Mouse (Mus musculus) heart, embryonic 14.5 days (tissue): Measurements from ENCODE around the gene Rnf215. TPM values are rescaled to one million over a fixed set of nuclear protein-coding genes. Genes with fewer than 3 reads are reported as not detected.
A peak's percentile ranks its signal among the peaks of the same experiment; 100 is the strongest.

Experiments
- ATAC-seq: fragments of 200-750 bp; cut with Nextera tagmentation; 2 replicates; pipeline ENCODE4 v1.8.0; 2017; ENCODE audit warnings: low read depth, moderate TSS enrichment; ENCODE audit not compliant: insufficient number of reproducible peaks, insufficient read depth, low FRiP score
- H3K27ac ChIP-seq, 2 experiments: fragments of 200-500 bp in 1 of 2; fragments of 300-500 bp in 1 of 2; sonication (generic) in 1 of 2; replicated peaks in 1 of 2; 2 replicates each; pipeline ENCODE4 v1.5.1; 2012 to 2014; ENCODE audit warnings: low read depth in 2 of 2, low read length in 2 of 2, control low read depth in 1 of 2, mild to moderate bottlenecking in 1 of 2, mixed read lengths in 1 of 2; ENCODE audit not compliant: control insufficient read depth in 1 of 2, insufficient read depth in 1 of 2
- H3K27me3 ChIP-seq: fragments of 300-500 bp; sonication (generic); 2 replicates; pipeline ENCODE4 v1.6.1; 2014; ENCODE audit warnings: mild to moderate bottlenecking, low read length, control low read depth; ENCODE audit not compliant: control insufficient read depth, insufficient read depth
- H3K36me3 ChIP-seq: fragments of 300-500 bp; sonication (generic); 2 replicates; pipeline ENCODE4 v1.6.1; 2014; ENCODE audit warnings: mild to moderate bottlenecking, control low read depth, low read length, mixed read lengths; ENCODE audit not compliant: control insufficient read depth, insufficient read depth
- H3K4me1 ChIP-seq, 2 experiments: fragments of 200-500 bp in 1 of 2; fragments of 300-500 bp in 1 of 2; sonication (generic) in 1 of 2; 2 replicates each; pipeline ENCODE4 v1.6.1; 2012 to 2014; ENCODE audit warnings: low read length in 2 of 2, control low read depth in 1 of 2, mixed read lengths in 1 of 2; ENCODE audit not compliant: control insufficient read depth in 2 of 2, insufficient read depth in 2 of 2
- H3K4me2 ChIP-seq: fragments of 300-500 bp; sonication (generic); 2 replicates; pipeline ENCODE4 v1.6.1; 2014; ENCODE audit warnings: mild to moderate bottlenecking, low read length
- H3K4me3 ChIP-seq, 2 experiments: fragments of 200-500 bp in 1 of 2; fragments of 300-500 bp in 1 of 2; sonication (generic) in 1 of 2; 2 replicates each; pipeline ENCODE4 v1.5.1; 2012 to 2014; ENCODE audit warnings: low read length in 2 of 2, mild to moderate bottlenecking in 2 of 2, control low read depth in 1 of 2, low read depth in 1 of 2, moderate library complexity in 1 of 2; ENCODE audit not compliant: control insufficient read depth in 1 of 2, insufficient read depth in 1 of 2
- H3K9ac ChIP-seq: fragments of 300-500 bp; sonication (generic); 2 replicates; pipeline ENCODE4 v1.6.1; 2014; ENCODE audit warnings: mild to moderate bottlenecking, low read length
- H3K9me3 ChIP-seq: fragments of 300-500 bp; sonication (generic); 2 replicates; pipeline ENCODE4 v1.6.1; 2016; ENCODE audit warnings: low read length, control low read depth; ENCODE audit not compliant: control insufficient read depth
- WGBS: fragments of 180-500 bp; shearing (Covaris S2); extraction: QIAGEN DNeasy Blood & Tissue Kit; methylation state at CpG from one replicate; pipeline ENCODE4 v1.1.7; 2014; 5-methylcytosine and 5-hydroxymethylcytosine counted together
- polyA plus RNA-seq: library from polyadenylated mRNA; unstranded; fragments of >200 nt; fragmentation: Nextera tagmentation; extraction: Ambion mirVana; gene quantifications from 2 replicates; pipeline ENCODE4 v1.2.1, GENCODE M21; 2014

The Rnf215 gene
- polyA plus RNA-seq, 1 experiment from 2014 or later: 20.6 TPM

DNA sequence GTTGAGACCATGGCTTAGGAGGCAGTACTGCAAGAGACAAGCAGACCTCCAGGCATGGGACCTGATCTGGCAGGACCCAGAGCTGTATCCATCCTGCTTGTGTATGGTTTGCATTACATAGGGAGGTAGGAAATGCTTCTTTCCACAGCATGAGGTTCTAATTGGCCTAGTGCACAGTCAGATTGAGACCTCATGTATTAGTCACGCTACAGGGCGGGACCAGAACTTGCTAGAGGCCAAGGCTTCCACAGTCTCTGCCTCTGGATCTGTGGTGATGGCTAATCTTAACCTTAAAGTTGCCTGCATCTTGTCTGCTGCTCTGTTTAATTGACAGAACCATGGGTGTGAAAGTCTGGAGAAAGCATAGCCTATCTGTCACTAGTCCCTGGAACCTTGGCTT is 29.7 kb downstream of the Rnf215 start:
- Histone ChIP-seq H3K9ac (no peak overlapping the region), H3K4me3 (no peak overlapping the region), H3K4me1 (peaks cover 0 to 30% of the 10 kb centered on the region in 2 experiments; a peak in 2 of 4 replicates), H3K27me3 (no peaks in the 10 kb centered on the region), H3K36me3 (peaks cover 86% of the 10 kb centered on the region), H3K4me2 (no peak overlapping the region), H3K9me3 (no peaks in the 10 kb centered on the region), H3K27ac (no peak overlapping the region)
- no peak for ATAC-seq
- WGBS: 87% methylated on average over 2 of the region's 2 CpGs

DNA sequence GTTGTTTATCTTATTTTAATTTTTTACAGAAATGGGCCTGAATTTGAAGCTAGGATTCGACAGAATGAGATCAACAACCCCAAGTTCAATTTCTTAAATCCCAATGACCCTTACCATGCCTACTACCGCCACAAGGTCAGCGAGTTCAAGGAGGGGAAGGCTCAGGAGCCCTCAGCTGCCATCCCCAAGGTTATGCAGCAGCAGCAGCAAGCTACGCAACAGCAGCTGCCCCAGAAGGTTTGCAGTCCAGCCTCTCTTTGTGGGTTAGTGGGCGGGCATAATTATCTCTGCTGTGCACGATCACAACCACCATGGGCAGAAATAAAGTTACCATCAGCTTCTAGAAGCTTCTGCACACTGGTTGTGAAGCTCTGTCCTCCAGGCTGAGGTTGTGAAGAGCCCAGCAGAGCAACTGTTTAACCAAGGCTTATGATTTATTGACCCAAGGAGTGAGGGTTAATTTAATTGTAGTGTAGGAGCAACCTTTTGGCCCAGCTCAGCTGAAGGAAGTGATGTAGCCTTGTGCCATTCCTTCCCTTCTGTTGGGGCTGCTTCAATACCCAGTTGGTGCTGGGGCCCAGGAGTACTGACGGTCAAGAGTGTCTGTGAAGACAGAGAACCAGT is 31.6 kb downstream of the Rnf215 start:
- no peak overlapping the region for H3K4me2 ChIP-seq
- no peaks in the 10 kb centered on the region for H3K27me3 ChIP-seq
- no peak overlapping the region for H3K4me3 ChIP-seq
- peaks cover 100% of the 10 kb centered on the region for H3K36me3 ChIP-seq
- no peak for ATAC-seq
- no peak overlapping the region for H3K27ac ChIP-seq
- H3K9me3 ChIP-seq: no peaks in the 10 kb centered on the region
- 92% methylated on average over 7 of the region's 7 CpGs for WGBS
- no peak overlapping the region for H3K9ac ChIP-seq
- peaks cover 0 to 19% of the 10 kb centered on the region in 2 experiments; a peak in 2 of 4 replicates for H3K4me1 ChIP-seq

DNA sequence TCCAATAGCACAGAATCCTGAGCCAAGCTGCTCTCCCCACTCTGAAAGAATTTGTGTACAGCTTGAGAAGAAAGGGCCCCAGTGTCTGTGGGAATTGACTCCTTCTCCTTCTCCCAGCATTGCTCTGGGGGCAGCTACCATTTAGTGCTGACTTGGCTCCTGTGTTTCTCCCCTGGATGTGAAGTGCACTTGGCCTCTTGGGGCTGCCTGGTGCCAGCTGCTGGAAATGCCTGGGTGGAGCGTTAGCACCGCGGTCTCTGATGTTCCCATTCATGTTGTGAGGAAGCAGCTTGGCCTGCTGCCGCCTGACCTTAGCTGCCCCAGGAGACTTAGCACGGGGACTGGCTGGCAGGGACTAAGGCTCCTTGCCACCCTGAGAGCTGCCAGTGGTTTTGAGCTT is 39.6 kb downstream of the Rnf215 start:
- no peak overlapping the region for H3K4me2 ChIP-seq

DNA sequence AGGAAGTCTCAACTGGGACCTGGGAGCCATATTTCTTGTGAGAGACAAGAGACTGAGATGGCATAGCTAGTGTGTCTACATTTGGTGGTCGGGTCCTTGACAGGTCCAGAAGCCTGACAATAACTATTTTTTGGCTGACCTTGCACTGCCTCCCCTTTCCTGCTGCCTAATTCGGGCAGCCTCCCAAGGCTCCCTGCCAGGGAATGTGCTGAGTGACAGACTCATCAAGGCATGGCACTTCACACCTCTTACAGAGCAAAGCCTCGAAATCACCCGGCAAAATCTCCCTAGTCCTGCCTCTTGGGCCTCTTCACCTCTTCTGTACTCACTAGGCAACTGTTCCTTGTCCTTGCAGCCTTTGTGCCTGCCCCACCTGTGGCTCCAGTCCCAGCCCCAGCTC is 42.7 kb downstream of the Rnf215 start:
- ATAC-seq: no peak
- H3K4me3 ChIP-seq: no peak overlapping the region
- no peak overlapping the region for H3K9ac ChIP-seq
- H3K36me3 ChIP-seq: peaks cover 99% of the 10 kb centered on the region
- no peak overlapping the region for H3K4me2 ChIP-seq
- no peaks in the 10 kb centered on the region for H3K9me3 ChIP-seq
- H3K27ac ChIP-seq: peak overlapping the region; percentile 10 to 48; a peak in 2 of 4 replicates
- WGBS: 34% methylated on average over 4 of the region's 4 CpGs
- peaks cover 3 to 11% of the 10 kb centered on the region in 2 experiments; a peak in 3 of 4 replicates for H3K4me1 ChIP-seq
- no peaks in the 10 kb centered on the region for H3K27me3 ChIP-seq

More for the DNA sequence above, 39.6 kb downstream of the Rnf215 start:
- no peaks in the 10 kb centered on the region for H3K27me3 ChIP-seq
- H3K27ac ChIP-seq: no peak overlapping the region
- H3K4me1 ChIP-seq: peaks cover 3 to 11% of the 10 kb centered on the region in 2 experiments; a peak in 3 of 4 replicates
- ATAC-seq: no peak
- no peak overlapping the region for H3K9ac ChIP-seq
- 85% methylated on average over 5 of the region's 5 CpGs for WGBS
- H3K9me3 ChIP-seq: no peaks in the 10 kb centered on the region
- peaks cover 100% of the 10 kb centered on the region for H3K36me3 ChIP-seq
- no peak overlapping the region for H3K4me3 ChIP-seq

DNA sequence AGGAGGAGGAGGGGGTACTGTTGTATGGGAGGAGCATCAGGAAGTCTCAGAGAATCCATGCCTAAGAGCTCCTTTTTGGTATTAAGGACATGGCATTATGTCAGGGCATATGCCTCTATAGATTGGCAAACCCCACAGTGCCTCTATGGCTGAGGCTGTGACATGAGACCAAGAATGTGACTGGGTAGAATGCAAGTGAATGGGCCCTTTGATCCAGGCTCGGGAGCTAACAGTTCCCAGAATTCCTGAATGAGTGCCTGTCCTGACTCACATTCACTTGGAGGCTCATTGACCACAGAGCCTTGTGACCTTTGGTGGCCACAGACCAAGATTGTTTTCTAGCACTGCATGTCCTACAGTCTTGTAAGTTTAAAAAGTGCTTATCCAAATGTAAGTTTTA is 47.1 kb downstream of the Rnf215 start:
- WGBS: 26% methylated on average over 1 of the region's 1 CpGs
- peaks cover 3 to 11% of the 10 kb centered on the region in 2 experiments; a peak in 3 of 4 replicates for H3K4me1 ChIP-seq

DNA sequence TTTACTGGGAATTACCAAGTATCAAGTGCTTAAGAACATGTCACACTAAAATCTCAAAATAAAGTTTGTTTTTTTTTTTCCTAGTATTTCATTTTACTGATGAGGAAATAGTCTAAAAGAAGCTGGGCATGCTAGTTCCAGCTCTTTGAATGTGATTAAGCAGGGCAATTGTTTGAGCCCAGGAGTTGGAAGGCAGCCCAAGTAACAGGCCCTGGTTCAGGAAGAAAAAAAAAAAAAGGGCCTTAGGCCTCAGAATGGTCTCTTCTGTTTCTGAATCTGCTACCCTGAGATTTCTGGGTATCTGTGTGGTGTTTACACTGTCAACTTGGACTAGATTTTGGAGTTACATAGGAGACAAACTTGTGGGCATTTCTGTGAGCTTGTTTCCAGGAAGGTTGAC is 48.5 kb downstream of the Rnf215 start:
- no peaks in the 10 kb centered on the region for H3K9me3 ChIP-seq
- H3K36me3 ChIP-seq: peaks cover 50% of the 10 kb centered on the region
- H3K27ac ChIP-seq: no peak overlapping the region; a peak in 1 of 4 replicates

More for the DNA sequence above, 47.1 kb downstream of the Rnf215 start:
- Histone ChIP-seq H3K27me3 (no peaks in the 10 kb centered on the region), H3K4me3 (no peak overlapping the region), H3K36me3 (peaks cover 65% of the 10 kb centered on the region), H3K27ac (no peak overlapping the region), H3K9me3 (no peaks in the 10 kb centered on the region), H3K4me2 (no peak overlapping the region), H3K9ac (no peak overlapping the region)
- no peak for ATAC-seq

DNA sequence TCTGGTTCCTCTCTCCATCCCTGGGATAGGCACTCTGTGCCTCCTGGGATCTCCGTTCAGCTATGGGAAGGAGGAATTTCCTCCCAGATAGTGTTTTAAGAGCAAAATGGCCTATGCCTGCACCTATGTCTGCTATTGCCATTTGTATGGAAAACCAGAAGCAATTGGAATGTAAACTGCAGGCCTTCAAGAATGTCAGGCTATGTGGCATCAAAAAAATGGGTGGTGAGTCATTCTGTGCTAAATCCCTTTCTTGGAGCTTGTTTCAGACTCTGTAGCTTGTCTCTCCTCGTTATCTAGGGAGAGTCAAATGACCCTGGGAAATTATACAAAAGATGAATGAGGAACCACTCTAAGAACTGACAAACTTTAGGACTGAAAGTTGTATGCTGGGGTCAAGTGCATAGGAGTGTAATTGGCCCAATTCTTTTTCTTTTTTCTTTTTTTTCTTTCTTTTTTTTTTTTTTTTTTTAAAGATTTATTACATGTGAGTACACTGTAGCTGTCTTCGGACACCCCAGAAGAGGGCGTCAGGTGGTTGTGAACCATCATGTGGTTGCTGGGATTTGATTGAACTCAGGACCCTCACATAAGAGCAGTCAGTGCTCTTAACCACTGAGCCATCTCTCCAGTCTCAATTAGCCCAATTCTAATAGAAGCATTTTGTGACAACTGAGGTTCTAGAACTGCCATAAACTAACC is 49.4 kb downstream of the Rnf215 start:
- WGBS: 59% methylated on average over 4 of the region's 4 CpGs
- Histone ChIP-seq H3K4me1 (peaks cover 7 to 14% of the 10 kb centered on the region in 2 experiments; a peak in 2 of 4 replicates), H3K27me3 (no peaks in the 10 kb centered on the region), H3K36me3 (peaks cover 41% of the 10 kb centered on the region), H3K9me3 (no peaks in the 10 kb centered on the region), H3K4me2 (no peak overlapping the region), H3K27ac (no peak overlapping the region; a peak in 1 of 4 replicates), H3K9ac (no peak overlapping the region), H3K4me3 (no peak overlapping the region)
- no peak for ATAC-seq

More for the DNA sequence above, 48.5 kb downstream of the Rnf215 start:
- peaks cover 7 to 14% of the 10 kb centered on the region in 2 experiments; a peak in 2 of 4 replicates for H3K4me1 ChIP-seq
- no peak for ATAC-seq
- H3K27me3 ChIP-seq: no peaks in the 10 kb centered on the region
- H3K9ac ChIP-seq: no peak overlapping the region
- no peak overlapping the region for H3K4me3 ChIP-seq
- H3K4me2 ChIP-seq: no peak overlapping the region
